In genomic region chr3:116386886-116387285, GRCm38 (mm10) we compare ENCODE assay signal across 22 mouse cellular contexts. TPM values are rescaled to one million over a fixed set of nuclear protein-coding genes. Genes with fewer than 3 reads are reported as not detected.
DNase-seq lines count a peak whose midpoint lies in the region; ATAC-seq and TF ChIP-seq lines count a peak whose summit lies in the region.
"Had no signal": no experiment of that assay in that cellular context is flagged by ENCODE, and none has a peak within 500 bp of the region (broad histone marks: within the 10 kb centered on the region; RNA-seq: fewer than 3 reads in every experiment).

No protein-coding gene starts in this region.

- no peak for TF ChIP-seq CTCF in liver, embryonic 14.5 days (IDR thresholded peaks at IDR 0.05; ENCODE audit: low read depth)

- H3K4me2 ChIP-seq in liver, embryonic 14.5 days (ENCODE audit: low read depth), result peak overlapping the region; percentile 21
- no peak overlapping the region for H3K4me2 ChIP-seq in liver, embryonic 11.5 days
- H3K4me2 ChIP-seq: forebrain, embryonic 15.5 days; heart, embryonic 11.5 days; heart, embryonic 15.5 days; hindbrain, embryonic 13.5 days had no signal

- no peaks in the 10 kb centered on the region for H3K36me3 ChIP-seq in liver, embryonic 14.5 days (replicated peaks; ENCODE audit: control insufficient read depth, insufficient read depth, low read depth)
- H3K36me3 ChIP-seq in liver, embryonic 11.5 days (ENCODE audit: control insufficient read depth, insufficient read depth, low read length), result no peaks in the 10 kb centered on the region
- H3K36me3 ChIP-seq: forebrain, embryonic 15.5 days; heart, embryonic 15.5 days had no signal

- no peak overlapping the region for H3K9ac ChIP-seq in liver, embryonic 14.5 days (replicated peaks)
- H3K9ac ChIP-seq in liver, embryonic 11.5 days (ENCODE audit: low read depth, low read length), result no peak overlapping the region
- H3K9ac ChIP-seq: forebrain, embryonic 15.5 days; heart, embryonic 15.5 days; hindbrain, embryonic 13.5 days had no signal

- ATAC-seq in liver, embryonic 14.5 days (ENCODE audit: insufficient read depth), result no peak
- ATAC-seq in liver, embryonic 11.5 days (replicated peaks; ENCODE audit: low FRiP score), result no peak
- ATAC-seq in erythroid progenitor cell, adult 5-6 weeks (replicated peaks; ENCODE audit: low FRiP score, poor library complexity, severe bottlenecking), result 0 out of 2 replicates have a peak, but pooled peaks have one; percentile 28
- ATAC-seq: activated CD4-positive, CD25-positive, alpha-beta regulatory T cell, adult 4 months; forebrain, embryonic 15.5 days; hindbrain, postnatal 0 days; Patski had no signal

- H3K4me3 ChIP-seq in liver, embryonic 14.5 days (ENCODE audit: insufficient read depth in 1 of 2, low read depth in 2 of 2, low read length in 2 of 2), result no peak overlapping the region
- H3K4me3 ChIP-seq in liver, embryonic 11.5 days (ENCODE audit: low read depth, low read length), result no peak overlapping the region
- H3K4me3 ChIP-seq: embryonic facial prominence, embryonic 10.5 days; erythroblast, embryonic 14.5 days; forebrain, embryonic 15.5 days; heart, adult 2 months; heart, embryonic 15.5 days; hindbrain, embryonic 13.5 days had no signal

- no peaks in the 10 kb centered on the region for H3K27me3 ChIP-seq in liver, embryonic 14.5 days (ENCODE audit: control insufficient read depth, insufficient read depth, low read length)
- H3K27me3 ChIP-seq in liver, embryonic 11.5 days (replicated peaks; ENCODE audit: control insufficient read depth, insufficient read depth, low read length), result no peaks in the 10 kb centered on the region
- H3K27me3 ChIP-seq: forebrain, embryonic 15.5 days; heart, embryonic 15.5 days; hindbrain, embryonic 13.5 days; Patski had no signal

- TF ChIP-seq EP300 in liver, embryonic 14.5 days (IDR thresholded peaks at IDR 0.05; ENCODE audit: low read depth), result peak; percentile 47; the same call in 1 of the 2 replicates

- H3K9me3 ChIP-seq in liver, embryonic 14.5 days (ENCODE audit: control insufficient read depth, low read length), result no peaks in the 10 kb centered on the region
- no peaks in the 10 kb centered on the region for H3K9me3 ChIP-seq in liver, embryonic 11.5 days (ENCODE audit: control insufficient read depth, low read length)
- H3K9me3 ChIP-seq: embryonic facial prominence, embryonic 10.5 days; forebrain, embryonic 15.5 days; heart, embryonic 15.5 days; hindbrain, embryonic 13.5 days had no signal

- peak in 1 of 3 experiments; percentile 33 for DNase-seq in liver, embryonic 14.5 days (ENCODE audit: low read depth in 3 of 3, low spot score in 3 of 3)
- no peak for DNase-seq in liver, embryonic 11.5 days (ENCODE audit: low spot score)
- peak; percentile 16 for DNase-seq in c-Kit-negative CD71-positive TER-119-positive erythroid progenitor cells, embryonic 14.5 days (ENCODE audit: low read depth, low spot score)
- DNase-seq in ovary, postnatal 14 days (ENCODE audit: low spot score), result no peak
- no peak for DNase-seq in frontal cortex, postnatal 25 days (ENCODE audit: low spot score in 2 of 2)
- no peak for DNase-seq in kidney, adult 18-20 months
- DNase-seq: adrenal gland, postnatal 14 days; cerebellum, adult 2 months; cerebellum, postnatal 10 days; gastrocnemius, postnatal 14 days; heart, adult 2 months; heart, postnatal 14 days had no signal

- peak overlapping the region; percentile 31 for H3K27ac ChIP-seq in liver, embryonic 14.5 days
- H3K27ac ChIP-seq in liver, embryonic 11.5 days (ENCODE audit: low read depth, low read length), result no peak overlapping the region
- H3K27ac ChIP-seq: embryonic facial prominence, embryonic 10.5 days; forebrain, embryonic 15.5 days; heart, adult 2 months; heart, embryonic 15.5 days; hindbrain, embryonic 13.5 days; hindbrain, postnatal 0 days had no signal

- peaks cover 49 to 62% of the 10 kb centered on the region in 2 experiments for H3K4me1 ChIP-seq in liver, embryonic 14.5 days (replicated peaks; ENCODE audit: control insufficient read depth in 2 of 2, insufficient read depth in 2 of 2, low read length in 1 of 2)
- H3K4me1 ChIP-seq in liver, embryonic 11.5 days (replicated peaks; ENCODE audit: control insufficient read depth, insufficient read depth, low read length), result peaks cover 45% of the 10 kb centered on the region
- H3K4me1 ChIP-seq: forebrain, embryonic 15.5 days had no signal

RNA-seq across cellular contexts. Expression of gene Cdc14a, which starts 36.9 kb away (rescaled TPM):
- 0.90 and 1.3 TPM in 2 replicates for polyA plus RNA-seq in liver, embryonic 14.5 days (2012; rRNA removed)
- 1.8 and 2.5 TPM in 2 replicates for polyA plus RNA-seq in liver, embryonic 14.5 days (2014; fragmentation: Nextera tagmentation; extraction: Ambion mirVana)
- polyA plus RNA-seq in liver, embryonic 11.5 days (2014; fragmentation: Nextera tagmentation; extraction: Ambion mirVana), result 6.7 and 7.1 TPM in 2 replicates
- total RNA-seq in erythroid progenitor cell, adult 5-6 weeks (2015; ENCODE audit: low replicate concordance), result 18.4 and 25.6 TPM in 2 replicates
- total RNA-seq in erythroid progenitor cell, adult 5-6 weeks (2017; ENCODE audit: low replicate concordance), result 23.5 and 28.5 TPM in 2 replicates
